Mouse (Mus musculus): Measurements from ENCODE around the gene Slit3.

Slit3 gene

DNA sequence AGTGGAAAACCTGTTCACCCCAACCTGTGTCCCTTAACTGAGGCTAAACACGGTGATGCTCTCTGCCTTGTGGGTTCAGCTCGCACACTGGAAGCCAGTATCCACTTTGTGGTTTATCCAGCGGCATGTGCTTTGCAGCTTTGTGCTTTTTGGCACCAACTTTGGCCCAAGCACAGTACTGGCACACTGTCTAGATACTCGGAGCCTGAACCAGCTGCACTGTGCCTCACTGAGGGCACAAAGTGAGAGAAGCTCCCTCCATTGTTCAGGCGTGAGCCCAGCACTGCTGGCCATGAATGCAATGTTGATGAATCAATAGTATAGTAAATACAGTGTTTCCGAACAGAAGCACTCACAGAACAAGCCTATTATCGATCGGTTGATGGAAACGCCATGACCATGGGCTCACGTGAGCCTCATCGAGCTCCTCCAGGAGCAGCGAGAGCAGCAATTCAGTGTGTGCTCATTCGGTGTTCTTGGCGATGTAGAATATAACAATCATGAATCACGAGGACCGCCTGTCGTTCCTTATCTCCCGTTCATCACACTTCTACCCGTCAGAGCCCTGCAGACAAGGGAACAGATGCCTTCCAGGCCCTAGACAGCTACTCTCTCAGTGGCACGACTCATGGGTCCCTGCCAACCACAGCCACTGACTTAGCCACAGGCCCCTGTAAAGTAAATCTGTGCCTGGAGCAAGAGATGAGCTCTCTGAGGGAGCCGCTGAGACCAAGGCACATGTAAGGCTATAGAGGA is 503.7 kb downstream of the Slit3 start:
- DNase-seq (ENCODE audit: low read depth, low spot score): no peak

DNA sequence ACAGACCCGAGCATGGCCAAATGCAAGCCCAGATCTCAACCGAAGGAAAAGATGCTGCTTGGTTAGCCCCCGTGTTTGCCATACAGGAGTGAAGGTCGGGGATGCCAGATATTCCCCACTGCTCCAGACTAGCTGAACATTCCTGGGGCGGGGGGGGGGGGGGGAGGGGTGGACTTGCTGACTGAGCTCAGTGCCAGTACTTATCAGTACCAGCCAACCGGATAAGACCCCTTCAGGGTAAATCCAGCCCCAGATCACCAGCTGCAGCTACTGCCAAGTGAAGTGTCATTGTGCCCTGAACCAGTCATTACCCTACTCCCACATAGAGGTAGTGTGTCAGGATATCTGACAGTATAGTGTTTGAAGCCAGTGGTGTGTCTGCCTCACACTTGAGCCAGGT is 504.6 kb downstream of the Slit3 start:
- DNase-seq (ENCODE audit: low read depth, low spot score): no peak

DNA sequence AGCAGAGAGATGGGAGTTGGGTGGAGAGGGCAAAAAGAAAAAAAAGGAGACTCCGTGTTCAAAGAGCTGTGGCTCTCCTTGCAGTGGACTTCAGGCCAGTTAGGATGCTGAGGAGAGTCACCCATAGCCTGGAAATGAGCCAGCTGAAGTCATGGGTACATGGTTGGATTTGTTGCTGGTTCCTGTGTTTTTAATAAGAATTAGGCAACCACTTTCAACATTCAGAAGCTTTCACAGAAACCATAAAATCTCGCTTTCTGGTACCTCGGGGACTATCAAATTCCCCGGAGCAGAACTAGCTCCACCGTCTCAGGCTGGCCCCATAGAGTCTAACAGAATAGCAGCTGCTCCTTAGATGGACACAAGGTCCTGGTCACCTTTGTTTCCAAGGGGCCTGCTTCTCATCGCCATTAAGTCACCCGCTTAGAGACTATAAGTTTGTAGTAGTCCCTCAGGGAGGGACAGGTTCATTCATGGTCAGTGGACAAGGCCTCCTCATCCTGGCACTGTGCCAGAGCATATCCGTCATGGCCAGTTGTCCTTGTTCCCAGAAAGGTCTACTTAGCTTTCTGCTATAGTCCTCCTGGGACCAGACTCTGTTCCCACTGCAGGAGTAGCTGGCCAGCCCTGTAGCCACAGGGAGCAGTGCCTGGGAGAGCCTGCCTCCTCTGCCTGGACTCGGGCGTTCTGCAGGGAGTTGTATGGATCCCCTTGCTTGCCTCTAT is 505.3 kb downstream of the Slit3 start:
- DNase-seq (ENCODE audit: low read depth, low spot score): no peak

DNA sequence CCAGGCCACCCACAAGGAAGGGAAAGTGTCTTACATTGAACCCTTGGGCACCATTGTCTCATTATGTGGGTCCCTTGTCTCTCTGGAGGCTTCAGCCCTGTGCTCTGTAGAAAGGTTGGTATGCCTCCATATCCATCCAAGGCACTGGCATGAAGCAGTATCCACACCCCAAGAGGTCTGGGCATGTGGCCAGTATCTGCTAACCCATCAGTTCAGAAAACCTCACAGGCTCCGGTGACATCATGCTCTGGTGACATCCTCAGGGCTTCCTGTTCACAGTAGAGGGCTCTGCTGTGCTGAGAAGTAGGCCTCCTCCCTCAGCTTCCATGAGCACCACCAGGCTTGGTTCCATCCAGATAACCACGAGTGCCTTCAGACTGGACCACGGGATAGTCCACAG is 506.8 kb downstream of the Slit3 start:
- DNase-seq (ENCODE audit: low read depth, low spot score): no peak

DNA sequence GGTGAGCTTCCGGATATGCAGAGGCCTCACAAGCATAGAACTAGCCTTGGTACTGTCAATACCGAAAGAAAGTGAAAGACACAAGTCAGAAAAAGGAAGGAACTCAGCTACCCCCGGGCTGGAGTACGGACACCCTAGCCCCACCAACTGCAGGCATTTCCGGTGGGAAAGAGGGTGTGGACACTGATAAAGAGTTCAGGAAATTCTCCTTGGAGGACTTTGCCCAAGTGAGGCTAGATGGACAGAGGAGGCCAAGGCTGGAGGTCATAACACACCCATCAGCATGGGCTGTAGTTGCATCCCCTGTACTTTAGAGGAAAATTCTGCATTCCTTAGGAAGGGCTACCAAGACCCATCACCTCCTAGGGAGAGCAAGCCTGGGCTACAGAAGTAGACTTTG is 511.2 kb downstream of the Slit3 start:
- no peak for DNase-seq (ENCODE audit: low read depth, low spot score)

DNA sequence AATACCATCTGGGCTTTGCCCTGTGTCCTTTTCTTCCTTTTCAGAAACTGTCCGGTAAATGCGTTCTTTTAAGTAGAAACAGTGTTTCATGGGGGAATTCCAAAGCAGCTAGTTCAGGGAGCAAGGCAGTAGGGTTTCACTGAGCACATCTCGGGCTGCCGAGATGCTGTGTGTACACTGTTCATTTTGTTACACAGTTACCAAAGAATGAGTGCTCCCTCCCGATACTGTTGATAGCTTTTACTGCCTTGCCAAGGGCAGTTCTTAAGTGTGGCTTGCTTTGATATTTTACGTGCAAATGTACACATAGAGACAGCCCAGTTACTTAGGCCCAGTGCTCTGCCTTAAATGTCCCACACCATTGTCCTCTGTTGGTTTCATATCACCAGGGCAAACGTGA is 516.1 kb downstream of the Slit3 start:
- DNase-seq (ENCODE audit: low read depth, low spot score): no peak

DNA sequence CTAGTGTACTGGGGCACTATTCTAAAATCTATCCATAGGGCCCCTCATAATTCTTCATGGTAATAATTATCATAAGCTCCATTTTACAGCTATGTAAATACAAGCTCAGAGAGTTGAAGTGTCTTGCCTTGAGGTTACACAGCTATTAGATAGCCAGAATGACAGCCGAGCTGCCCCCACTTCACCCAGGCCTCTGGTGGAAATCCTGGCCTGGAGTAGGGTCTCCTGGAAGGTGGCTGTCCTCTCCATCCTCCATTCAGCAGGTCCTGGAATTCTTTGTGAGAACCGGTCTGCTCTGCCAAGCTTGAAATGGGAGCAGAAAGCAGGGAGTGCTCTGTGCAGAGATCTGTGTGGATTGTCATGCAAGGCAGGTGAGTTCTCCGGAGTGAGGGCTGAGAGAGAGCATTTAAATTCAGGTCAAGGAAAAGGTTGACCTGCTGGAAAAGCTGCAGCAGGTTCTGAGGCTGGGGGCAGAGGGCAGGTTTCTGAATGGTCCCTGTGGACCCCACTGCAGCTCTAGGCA is 517.9 kb downstream of the Slit3 start:
- DNase-seq (ENCODE audit: low read depth, low spot score): no peak

DNA sequence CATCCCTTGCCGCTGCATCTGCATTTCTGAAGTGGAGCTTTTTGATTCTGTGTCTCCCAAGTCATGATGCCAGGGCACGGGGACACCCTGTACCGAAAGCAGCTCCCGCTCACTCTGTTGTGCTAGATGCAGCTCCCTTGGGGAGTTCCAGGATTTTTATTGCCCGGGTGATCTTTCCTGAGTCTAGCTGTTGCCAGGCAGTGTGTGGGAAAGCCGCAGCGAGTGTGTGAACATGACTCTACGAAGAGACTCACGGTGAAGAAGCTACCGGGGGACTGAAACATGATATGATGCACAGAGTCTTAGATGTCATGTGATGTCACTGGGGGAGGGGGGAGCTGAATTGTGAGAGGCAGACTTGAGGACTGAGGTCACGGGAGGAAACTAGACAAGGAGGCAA is 518.4 kb downstream of the Slit3 start:
- DNase-seq (ENCODE audit: low read depth, low spot score): no peak

DNA sequence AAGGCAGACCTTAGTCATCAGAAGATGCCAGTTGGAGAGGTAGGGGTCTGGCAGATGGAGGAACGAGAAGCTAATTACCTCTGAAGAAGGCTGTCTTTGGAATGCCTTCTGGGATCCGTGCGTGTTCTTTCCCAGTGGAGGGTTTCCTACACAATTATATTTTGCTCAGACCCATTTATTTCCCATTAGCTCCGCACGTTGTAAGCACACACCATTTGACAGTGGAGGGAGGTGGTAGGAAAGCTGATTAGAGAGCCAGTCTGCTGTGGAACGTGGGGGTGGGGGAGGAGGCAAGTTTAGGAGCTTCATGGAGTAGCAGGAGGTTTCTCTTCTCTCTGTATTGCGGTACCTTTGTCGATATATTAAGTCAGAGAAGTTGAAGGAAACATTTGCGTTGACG is 530.3 kb downstream of the Slit3 start:
- no peak for DNase-seq (ENCODE audit: low read depth, low spot score)

DNA sequence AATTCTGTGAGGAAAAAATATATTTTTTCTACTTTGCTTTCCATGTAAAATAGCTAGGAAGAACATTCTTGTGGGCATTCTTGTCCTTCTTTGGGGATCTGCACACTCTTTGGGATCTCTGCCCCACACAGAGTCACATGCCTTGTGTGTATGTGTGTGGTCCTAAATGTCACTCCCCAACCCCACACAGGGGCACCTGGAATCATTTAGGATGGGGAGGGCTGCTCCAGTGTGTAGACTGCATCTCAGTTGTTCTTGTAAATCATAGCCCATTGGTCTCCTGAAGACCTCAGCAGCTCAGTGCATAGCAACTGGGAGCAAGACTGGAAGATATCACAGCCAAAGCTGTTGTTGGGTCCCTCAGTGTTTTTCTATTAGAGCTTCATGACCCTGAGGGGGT is 534.8 kb downstream of the Slit3 start:
- no peak for DNase-seq (ENCODE audit: low read depth, low spot score)

DNA sequence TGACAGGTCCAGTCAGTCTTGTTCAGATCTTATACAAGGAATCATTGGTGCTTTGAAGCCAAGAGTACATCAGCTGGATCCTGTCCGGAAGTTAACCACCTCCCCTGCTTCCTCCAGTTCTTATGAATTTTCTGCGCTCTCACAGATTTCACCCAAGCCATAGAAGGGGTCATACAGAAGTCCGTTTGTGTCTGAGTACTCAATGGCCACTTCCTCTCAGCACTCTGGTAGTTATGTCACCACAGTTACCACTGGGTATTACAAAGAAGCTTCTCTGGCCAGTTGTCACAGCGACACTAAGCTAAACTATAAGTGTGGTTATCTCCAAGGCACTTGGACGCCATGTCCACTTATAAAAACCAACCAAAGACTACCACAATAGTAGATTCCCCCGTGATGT is 536.6 kb downstream of the Slit3 start:
- DNase-seq (ENCODE audit: low read depth, low spot score): no peak

DNA sequence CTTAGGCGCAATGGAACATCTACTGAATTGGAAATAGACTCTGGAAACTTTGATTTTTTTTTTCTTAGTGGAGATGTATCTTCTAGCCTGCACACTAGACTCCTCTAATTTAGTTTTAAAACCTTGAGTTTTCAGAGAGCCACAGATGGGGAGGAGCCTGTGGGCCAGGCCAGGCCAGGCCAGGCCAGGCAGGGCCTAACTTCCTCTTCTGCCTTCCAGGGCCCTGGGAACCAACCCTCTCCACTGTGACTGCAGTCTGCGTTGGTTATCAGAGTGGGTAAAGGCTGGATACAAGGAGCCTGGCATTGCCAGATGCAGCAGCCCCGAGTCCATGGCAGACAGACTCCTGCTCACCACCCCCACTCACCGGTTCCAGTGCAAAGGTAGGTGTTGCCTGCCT is 539.9 kb downstream of the Slit3 start:
- DNase-seq (ENCODE audit: low read depth, low spot score): no peak

DNA sequence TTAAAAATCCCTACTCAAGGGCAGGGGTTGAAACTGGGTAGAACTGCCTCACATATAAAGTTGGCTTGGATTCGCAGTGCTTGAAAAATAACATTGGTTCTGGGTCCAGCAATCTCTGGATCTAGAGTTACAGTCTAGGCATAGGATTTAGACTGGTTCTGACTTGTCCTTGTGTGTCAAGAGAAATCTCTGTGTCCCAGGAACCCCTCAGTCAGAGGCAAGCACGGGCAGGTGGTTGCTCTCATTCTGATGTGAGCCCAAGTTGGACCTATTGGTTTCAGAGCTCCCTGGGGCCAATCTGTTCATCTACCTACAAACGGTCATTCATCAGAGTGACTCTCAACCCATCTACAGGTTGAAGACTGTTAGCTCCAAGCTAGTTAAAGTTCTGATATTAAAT is 541.9 kb downstream of the Slit3 start:
- no peak for DNase-seq (ENCODE audit: low read depth, low spot score)

DNA sequence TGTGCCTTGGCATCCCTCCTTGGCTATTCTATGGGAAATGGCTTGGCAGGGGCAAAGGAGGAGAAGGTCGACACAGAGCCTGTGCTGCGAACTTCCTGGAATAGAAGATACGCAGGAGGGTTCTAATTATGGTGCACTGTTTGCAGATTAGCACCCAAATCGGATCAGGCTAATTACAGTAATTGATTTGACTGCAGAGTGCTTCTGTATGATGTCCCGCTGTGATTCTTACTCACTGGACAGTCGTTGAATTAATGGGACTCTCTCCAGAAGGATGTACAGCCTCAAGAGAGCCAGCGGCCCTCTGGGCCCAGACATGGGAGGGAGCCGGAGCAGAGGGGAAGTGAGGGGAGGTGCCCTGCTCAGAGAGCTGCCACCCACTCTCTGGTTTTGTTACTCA is 542.6 kb downstream of the Slit3 start:
- DNase-seq (ENCODE audit: low read depth, low spot score): no peak

DNA sequence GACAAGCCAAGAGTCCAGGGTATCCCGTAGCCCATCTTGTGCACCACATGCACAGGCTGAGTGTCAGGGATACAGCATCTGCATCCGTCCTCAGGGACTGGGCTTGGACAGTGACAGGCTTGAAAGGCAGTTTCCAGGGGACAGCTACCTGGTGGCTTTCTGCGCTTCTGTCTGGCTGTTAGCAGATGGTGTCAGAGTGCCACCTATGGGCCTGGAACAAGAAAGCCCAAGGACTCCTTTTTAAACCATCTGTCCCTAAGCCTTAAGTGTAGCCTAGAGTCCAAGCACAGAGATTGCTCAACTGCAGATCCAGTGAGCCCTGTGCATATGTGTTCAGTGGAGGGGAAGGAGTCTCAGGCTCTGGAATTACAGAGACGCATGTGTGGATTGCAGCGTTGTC is 544.0 kb downstream of the Slit3 start:
- DNase-seq (ENCODE audit: low read depth, low spot score): peak; percentile 26

DNA sequence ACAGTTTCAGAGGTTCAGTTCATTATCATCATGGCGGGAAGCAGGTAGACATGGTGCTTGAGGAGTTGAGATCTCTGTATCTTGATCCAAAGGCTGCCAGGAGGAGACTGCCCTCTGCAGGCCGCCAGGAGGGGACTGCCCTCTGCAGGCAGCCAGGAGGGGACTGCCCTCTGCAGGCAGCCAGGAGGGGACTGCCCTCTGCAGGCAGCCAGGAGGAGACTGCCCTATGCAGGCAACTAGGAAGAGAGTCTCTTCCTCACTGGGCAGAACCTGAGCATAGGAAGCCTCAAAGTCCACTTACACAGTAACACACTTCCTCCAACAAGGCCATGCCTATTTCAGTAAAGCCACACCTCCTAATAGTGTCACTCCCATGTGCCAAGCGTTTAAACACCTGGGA is 546.4 kb downstream of the Slit3 start:
- DNase-seq (ENCODE audit: low read depth, low spot score): no peak

DNA sequence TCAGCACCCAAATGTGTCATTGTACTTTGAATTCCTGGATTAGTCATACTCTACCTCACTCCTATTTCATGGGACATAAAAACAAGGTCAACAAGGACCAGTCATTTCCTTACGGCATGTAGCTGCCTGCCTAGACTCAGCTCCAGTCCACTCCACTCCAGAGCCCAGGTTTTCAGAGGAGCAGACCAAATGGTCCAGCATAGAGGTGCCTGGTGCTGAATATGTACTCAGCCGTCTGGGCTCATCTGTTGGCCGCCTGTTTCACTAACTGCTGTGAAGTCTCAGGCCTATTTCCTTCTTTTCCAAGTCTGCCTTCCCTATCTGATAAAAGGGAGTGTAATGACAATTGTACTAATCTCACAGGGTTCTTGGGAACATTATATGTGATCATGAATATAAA is 547.1 kb downstream of the Slit3 start:
- DNase-seq (ENCODE audit: low read depth, low spot score): no peak

DNA sequence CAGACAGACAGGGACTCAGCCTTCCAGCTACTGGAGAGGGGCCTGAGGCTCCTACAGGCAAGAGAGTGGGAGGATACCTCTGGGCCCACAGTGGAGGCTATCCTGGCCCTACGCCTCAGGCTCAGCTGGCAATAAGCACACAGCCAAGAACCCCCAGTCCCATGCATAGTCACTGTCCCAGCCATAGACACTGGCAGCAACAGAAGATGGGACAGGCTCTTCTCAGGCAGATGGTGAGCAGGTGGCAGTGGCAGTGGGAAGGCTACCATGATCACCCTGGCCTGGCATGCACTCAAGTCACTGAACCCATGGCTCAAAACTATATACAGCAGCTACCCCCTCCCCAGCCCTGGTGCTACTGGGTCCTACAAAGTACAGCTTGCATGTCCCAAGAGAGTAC is 547.7 kb downstream of the Slit3 start:
- no peak for DNase-seq (ENCODE audit: low read depth, low spot score)

DNA sequence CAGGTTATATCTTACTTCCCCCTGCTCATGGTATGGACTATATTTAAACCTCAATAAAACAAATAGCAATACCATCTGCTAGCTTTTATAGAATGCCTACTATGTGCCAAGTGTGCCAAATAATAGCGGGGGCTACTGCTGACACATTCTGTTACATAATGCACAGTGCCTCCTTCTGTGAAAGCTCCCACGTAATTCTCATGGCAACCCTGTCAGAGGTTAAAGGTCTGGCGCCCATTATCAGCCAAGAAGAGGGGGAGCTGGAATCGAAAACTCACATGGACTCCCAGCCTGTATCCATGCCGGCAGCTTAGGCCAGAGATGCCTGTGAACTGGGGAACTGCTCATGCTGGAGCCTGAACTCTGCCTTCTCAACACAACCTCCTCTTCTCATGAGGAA is 548.5 kb downstream of the Slit3 start:
- DNase-seq (ENCODE audit: low read depth, low spot score): no peak

DNA sequence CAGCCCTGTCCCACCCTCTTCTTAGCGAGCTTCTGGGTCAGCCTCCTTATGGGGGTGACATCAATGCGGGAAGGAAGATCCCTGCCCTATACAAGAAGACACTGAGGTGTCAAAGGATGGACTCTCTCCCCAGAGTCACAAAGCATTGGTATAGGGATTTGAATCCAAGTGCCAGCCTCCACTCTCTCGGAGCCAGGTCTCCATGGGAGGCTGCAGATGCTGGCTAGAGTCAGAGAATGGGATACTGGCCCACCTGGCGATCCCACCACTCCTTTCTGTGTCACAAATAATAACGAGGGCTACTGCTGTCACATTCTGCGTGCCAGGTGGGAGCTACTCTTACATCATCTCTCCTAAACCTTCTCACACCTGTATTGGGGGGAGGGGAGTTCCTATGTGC is 549.2 kb downstream of the Slit3 start:
- no peak for DNase-seq (ENCODE audit: low read depth, low spot score)

DNA sequence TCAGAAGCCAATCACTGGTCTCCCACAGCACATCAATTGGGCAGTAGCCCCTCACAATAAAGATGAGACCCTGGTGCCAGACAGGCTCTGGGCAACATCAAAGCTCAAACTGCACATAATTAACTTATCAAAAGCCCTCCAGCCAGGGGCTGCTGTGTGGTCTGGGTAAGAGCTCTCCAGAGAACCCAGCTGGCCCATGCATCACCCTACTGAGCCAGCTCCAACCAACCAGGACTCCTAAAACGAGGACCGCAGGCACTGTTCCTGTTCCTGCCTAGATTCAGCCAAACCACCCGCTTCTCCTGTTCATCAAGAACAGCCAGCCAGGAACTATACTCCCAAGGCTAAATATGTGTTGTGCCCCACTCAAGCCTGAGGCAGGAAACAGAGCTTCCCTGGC is 549.7 kb downstream of the Slit3 start:
- no peak for DNase-seq (ENCODE audit: low read depth, low spot score)

DNA sequence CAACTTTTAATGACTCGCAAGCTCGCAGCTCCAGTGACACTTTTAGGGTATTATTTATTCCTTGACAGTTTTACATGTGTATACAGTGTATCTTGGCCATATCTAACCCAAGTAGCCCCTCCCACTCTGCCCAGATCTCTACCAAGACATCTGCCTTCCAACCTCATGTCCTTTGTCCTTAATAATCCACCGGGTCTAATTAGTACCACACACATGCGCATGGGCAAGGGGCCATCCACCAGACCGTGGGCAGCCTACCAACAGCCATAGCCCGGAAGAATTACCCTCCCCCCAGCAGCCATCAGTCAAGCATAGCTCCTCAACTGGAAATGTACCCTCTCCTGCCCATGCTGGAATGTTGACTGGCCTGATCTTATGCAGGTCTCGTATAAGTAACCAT is 552.0 kb downstream of the Slit3 start:
- DNase-seq (ENCODE audit: low read depth, low spot score): no peak

DNA sequence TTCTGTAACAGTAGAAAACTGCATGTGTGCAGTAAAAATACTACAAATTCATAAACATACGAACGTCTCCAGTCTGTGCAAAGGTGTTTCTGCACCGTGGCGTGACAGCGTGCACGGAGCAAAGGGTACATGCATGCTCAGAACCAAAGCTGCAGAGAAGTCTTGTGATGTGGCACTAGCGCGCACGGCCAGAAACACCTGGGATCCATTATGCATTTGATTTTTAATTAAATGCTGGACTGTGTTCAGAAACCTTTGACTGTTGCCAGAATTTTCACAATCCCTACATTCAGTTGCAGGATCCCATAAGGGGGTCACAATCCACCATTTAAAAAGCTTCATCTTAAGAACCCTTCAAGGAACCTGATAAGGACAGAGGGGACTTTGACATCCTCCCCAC is 553.2 kb downstream of the Slit3 start:
- DNase-seq (ENCODE audit: low read depth, low spot score): no peak
